Mouse (Mus musculus) common myeloid progenitor, adult 5-6 weeks (primary cell): ENCODE results near the gene Tbc1d8. TPM values are rescaled to one million over a fixed set of nuclear protein-coding genes. Genes with fewer than 3 reads are reported as not detected.

Source experiments
- ATAC-seq: replicated peaks from 2 replicates; pipeline ENCODE4 v1.8.0; 2016; ENCODE audit warnings: low read depth, mild to moderate bottlenecking, moderate TSS enrichment, inconsistent platforms; ENCODE audit not compliant: poor library complexity, severe bottlenecking
- total RNA-seq: library from RNA; stranded (forward); fragments of 200-1000, 187-1606 nt; gene quantifications from 2 replicates; pipeline ENCODE4 v1.2.3, GENCODE M21; 2017

Gene Tbc1d8
- total RNA-seq, 1 experiment from 2014 or later, result 6.7 TPM

DNA sequence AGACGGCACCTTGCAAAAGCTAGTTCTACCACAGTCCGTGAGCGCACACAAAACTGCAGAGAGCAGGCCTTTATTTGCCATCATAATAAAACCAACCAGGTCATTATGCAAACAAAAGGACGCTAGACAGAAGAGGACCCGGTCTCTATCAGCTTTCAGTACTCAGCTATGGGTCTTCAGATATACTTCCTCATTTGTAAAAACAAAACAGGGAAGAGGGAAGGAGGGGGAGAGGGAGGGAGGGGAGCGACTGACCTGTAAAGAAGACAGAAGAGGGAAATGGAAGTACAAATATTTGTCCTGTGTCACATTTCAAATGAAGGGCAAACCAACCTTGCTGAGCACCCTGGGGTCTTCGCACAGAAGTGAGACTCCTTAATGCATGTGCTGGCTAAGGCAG lies 69.9 kb downstream of the Tbc1d8 start:
- peak; percentile 75 for ATAC-seq

DNA sequence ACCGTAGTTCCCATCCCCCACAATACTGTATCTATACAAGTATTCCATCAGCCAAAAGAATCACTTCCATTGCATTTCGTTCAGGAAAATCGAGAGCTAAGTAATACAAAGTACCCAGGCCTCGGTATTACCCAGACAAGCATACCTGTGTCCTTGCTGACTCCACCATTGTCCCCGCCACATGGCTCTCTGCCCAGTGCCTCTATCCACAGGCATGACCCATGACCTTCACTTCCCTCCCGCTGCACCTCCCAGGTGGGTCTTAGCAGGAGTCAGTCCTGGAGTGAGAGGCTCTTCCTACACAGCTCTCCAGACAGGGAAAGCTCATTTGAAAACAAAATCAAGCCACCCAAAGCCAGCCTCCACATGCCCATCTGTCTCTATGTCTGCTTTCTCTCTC lies 70.4 kb downstream of the Tbc1d8 start:
- no peak for ATAC-seq

DNA sequence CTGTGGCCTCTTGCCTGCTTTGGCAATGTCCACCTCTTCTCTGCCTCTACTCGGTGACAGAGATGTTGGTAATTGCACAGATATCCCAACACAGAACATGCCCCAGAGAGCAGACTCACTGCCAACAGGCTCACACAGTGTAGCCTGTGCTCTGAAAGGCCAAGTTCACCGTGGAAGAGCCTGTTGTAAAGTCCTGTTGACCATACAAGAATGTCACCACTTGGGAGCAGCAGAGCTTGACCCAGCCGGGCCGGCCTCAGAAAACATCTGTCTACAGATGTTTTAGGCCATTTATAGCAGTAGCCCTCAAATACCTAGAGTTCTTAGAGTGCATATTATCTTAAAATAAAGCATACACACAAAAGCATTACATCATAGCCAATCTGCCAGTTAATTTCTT lies 71.4 kb downstream of the Tbc1d8 start:
- ATAC-seq, result no peak

DNA sequence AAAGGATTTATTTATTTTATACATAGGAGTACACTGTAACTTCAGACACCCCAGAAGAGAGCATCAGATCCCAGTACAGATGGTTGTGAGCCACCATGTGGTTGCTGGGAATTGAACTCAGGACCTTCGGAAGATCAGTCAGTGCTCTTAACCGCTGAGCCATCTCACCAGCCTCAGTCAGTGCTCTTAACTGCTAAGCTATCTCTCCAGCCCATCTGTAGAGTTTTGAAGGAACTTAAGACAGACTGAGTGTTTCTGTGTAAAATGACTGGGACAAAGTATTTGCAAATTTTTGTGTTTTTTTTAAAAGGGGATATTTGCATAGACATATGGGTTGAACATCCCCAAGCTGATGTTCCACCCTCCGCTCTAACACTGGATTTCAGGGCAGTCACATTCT lies 78.4 kb downstream of the Tbc1d8 start:
- ATAC-seq, result no peak

DNA sequence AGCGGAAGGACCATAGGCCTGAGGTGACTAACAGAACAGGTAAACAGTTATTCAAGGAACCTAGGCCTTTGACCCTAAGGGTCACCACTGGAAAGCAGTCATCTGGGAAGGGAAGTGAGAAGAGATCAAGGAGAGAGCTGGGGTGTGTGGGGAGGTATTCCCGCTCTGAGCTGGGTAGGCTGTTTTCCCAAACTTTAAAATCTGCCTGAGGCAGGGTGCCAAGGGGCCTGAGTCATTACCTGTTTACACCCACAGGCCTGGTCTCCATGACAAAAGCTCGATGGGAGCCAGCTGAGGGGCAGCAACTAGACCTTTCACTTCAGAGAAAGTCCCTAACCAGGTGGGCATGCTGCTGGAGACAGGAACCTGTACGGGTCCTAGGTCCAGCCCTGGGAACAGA lies 79.3 kb downstream of the Tbc1d8 start:
- no peak for ATAC-seq

DNA sequence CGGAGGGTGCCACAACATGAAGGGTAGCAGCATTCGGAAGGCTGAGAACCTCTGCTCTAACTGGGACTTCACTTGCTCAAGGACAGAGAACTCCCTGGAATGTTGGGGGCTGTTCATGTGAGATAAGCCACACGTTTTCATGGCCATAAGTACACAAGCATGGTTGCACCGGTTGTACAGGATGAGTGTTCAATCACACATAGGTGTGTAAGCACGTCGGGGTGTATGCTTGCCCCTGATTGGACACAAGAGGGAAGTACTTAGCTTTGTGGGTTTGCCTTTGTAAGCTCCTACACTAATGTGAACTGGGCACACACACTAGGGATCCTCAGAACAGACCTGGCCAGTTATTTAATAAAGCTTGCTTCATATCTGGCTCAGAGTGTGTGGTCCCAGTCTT lies 80.3 kb downstream of the Tbc1d8 start:
- ATAC-seq, result no peak

DNA sequence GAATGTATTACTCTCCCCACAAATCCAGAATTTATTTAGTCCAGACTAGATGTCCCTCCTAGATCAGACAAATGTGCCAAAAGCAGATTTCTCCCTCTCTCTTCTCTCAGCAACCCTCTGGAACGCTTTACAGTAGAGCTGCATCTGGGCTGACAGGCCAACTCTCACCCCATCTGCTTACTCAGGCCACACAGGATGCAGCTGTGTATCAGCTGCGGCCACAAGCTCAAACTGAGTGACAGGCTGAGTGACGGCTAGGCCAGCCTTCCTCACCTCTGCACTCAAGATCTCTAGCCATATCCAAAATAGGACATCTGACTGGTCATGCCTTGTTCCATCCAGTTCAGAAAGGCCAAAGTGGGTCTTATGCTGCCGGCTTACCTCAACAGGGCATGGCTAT lies 82.2 kb downstream of the Tbc1d8 start:
- peak; percentile 85 for ATAC-seq

DNA sequence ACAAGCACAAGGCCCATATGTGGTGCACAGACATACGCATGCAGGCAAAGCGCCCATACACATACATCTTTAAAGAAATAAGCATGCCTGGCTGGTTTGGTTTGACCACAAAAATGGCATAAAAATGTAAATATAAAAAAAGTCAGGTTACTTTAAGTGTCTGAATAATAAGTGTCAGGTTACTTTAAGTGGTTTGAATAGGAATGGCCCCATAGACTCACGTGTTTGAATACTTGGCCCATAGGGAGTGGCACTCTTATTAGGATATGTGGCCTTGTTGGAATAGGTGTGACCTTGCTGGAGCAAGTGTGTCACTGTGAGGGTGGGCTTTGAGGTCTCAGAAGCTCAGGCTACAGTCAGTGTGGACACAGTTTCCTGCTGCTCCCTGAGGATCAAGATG lies 83.9 kb downstream of the Tbc1d8 start:
- no peak for ATAC-seq

DNA sequence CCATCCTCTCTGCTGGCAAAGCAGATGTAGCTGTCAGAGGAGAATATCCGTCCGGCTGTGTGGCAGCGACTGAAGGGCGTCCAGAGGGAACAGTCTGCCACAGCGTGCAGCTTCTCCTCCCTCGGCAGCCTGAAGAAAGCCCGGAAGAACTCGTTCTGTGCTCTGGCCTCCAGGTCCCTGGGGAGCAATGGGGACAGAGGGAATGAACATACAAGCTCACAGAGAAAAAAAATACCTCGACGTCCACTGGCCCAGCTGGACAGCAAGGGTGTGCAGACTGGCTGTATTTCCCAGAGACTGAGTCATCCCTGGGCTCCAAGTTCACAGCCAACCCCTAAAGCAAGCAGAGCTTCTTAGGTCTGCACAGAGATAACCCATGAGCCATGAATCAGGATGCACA lies 84.5 kb downstream of the Tbc1d8 start:
- ATAC-seq, result no peak

DNA sequence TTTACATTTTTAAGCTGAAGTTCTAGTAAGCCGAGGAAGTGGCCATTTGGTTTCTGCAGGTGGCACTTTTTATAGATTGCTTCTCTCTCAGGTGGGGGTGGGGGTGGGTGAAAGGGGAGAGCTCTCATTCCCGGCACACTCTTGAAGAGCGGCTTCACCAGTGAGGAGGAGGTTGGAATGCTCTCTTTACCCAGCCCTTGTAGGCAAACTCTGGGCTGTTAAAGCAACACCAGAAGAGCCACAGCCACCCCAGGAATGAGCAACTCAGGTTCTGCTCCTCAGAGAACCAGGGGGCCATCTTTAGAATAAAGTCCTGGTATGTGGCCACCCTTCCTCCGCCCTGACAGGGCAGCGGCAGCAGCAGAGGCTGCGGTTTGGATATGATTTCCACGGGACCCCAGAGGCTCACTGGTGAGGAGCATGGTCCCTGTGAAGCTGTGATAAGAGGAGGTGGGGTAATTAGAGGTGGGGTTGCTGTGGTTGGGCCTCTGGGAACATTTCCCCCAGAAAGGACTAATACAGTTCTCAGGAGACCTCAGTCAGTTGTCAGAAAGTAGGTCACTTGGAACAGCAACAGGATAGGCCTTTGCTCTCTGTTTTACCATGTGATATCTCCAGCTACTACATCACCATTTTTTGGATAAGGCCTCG lies 85.2 kb downstream of the Tbc1d8 start:
- ATAC-seq, result peak; percentile 76

DNA sequence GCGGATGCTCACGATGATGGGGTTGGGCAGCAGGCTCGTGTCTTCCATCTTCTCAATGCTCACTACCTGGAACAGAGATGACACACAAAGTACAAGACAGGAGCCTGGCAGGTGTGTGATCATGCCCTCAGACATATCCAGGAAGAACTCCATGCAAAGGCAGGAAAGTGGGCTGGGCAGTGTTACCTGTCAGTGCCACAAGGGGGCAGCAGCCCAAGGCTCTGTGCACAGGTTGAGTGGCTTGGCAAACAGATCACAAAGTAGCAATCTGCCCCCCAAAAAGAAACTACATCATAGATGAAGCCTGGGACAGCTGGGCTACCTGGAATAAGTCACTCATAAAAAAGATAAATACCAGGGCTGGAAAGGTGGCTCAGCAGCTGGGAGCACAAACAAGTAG lies 86.4 kb downstream of the Tbc1d8 start:
- peak; percentile 42; the same call in 1 of the 2 replicates for ATAC-seq

DNA sequence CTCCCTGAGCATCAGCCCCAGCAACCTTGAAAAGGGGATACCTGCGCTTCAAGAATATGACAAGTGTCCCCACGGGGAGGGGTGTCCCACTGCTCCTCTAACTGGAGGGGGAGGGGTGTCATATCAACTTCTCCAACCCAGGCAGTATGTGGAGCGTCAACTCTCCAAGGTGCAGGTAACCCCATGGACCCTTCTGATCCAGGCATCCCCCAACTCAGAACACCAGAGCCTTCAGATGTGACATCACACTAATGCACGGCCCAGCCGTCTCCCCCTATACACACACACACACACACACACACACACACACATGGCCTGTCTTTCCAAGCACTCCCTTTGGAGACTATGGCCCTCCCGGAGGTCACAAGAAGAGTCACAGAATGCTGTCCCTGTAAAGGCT lies 86.9 kb downstream of the Tbc1d8 start:
- no peak for ATAC-seq

DNA sequence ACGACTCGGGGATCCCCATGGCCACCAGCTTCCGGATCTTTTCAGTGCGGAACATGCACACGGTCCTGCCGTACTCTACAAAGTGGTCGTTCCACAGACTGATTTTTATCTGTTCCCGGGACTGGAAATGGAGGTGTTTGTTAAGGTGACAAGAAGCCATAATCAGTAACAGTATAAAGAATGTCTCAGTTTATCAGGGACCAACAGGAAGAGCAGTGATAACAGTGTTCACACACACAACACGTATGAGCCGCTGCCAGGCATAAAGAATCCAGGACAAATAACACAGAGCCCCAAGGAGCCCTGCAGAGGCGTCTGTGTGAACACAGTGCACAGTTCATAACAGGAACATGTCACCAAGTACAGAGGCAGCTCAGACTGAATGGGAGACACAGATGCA lies 89.2 kb downstream of the Tbc1d8 start:
- ATAC-seq, result no peak

DNA sequence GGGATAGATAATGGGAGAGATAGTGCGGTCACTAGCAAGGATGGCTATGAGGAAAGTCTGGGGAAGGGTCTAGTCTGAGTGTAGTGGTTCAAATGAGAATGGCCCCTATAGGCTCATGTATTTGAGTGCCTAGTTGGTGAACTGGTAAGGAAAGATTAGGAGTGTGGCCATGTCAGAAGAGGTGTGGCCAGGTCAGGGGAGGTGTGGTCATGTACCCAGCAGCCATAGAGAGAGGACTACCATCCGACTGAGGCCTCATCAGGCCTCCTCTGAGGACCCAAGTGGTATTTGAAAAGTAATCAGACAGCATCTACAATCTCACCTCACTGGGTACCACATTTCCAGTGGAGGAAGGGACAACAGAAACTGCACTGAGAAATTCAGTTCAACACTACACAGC lies 90.4 kb downstream of the Tbc1d8 start:
- no peak for ATAC-seq

DNA sequence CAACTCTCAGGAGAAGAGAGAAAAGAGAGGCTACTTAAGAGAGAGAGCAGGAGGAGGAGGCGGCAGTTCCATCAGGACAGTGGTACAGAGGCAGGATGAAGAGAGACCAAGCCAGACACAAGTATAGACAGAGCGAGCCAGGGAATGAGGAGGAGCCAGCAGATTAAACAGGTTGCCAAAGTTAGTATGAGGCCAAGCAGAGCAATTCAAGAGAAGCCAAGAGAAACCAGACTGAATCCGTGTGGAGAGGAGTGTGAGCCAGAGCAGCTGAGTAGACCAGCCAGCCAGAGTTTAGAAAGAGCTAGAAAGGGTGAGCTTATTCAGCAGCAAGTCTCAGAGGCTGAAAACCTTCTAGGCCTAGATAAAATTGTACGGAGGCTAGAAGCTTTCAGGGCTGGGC lies 91.1 kb downstream of the Tbc1d8 start:
- no peak for ATAC-seq

DNA sequence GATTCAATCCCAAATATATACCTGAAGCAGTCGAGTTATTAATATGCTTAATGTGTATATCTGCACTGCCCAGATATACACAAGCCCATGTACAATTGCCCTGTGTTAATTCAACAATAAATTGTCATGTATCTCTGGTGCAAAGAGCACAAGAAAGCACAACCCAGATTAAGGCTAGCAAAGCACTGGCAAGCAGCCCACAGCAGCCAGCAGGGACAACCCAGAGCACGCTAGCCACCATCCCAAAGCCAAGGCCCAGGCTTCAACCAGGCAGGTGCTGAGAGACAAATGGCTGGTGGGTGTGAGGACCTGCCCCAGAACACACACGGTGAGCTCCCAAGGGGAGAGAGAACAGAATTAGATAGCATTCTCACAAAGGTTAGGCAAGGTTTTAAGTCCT lies 92.1 kb downstream of the Tbc1d8 start:
- ATAC-seq, result no peak

DNA sequence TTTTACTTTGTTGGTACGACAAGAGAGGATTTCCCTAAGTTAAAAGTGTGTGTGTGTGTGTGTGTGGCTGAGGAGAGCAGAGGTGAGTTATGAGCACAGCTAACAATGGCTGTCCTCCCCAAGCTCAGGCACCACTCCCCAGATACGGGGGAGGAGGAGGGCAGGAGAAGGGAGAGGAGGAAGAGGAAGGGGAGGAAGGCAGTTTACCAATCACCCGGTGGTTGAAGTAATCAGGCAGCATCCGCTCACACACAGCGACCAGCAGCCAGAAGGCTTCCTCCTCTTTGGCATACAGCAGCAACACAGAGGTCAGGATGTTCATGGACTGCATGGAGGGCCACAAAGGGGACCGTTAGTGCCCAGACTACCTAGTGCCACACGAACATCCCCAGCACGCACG lies 93.6 kb downstream of the Tbc1d8 start:
- ATAC-seq, result 0 out of 2 replicates have a peak, but pooled peaks have one; percentile 33

DNA sequence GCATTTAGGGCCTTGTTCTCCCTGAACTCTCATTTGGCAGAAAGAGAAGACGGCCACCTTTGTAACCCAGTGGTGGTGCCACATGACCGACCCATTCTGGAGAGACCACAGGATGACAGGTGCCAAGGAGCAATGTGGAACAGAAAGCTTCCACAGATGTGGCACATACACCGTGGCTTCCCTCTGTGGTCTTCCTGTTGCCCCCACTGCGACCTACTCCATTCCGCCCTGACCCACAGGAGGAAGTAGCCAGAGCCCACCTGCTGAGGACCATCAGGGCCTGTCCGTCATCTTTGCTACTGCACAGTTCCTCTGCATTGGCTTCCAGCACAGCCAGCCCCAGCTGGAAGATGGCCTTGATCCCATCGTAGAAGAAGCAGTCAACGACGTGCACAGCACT lies 97.5 kb downstream of the Tbc1d8 start:
- peak; percentile 49 for ATAC-seq

DNA sequence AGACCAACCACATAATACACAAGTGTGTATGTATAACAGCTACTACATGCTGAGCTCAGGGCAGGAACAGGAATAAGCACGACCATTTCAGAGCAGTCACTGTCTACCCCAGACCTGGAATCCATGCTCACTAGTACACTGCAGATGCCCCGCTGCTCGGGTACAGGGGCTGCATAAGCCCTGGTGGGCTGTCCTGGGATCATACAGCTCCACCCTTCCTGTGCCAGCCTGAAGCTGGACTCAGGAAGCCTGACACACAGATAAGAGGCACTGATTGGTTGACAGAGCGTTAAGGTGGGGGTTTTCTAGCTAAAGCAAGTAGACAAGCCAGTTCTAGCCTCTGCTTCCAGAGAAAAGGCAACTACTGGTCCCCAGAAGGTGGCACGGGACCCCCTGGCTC lies 99.5 kb downstream of the Tbc1d8 start:
- peak; percentile 55 for ATAC-seq

DNA sequence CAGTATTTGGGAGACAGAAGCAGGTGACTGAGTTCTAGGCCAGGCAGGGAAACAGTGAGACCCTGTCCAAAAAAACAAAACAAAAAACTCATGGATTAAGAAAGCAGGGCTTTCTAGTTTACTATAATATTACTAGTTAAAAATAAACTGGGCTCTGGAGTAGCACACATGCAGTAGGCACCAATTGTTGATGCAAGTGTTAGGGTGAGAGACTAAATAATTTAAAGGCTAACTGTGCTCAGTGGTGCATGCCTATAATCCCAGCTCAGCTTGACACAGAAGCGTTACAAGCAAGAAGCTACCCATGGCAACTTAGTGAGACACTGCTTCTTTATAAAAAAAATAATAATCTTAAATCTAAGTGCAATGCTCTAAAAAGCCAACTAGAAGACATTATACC lies 100.0 kb downstream of the Tbc1d8 start:
- no peak for ATAC-seq

DNA sequence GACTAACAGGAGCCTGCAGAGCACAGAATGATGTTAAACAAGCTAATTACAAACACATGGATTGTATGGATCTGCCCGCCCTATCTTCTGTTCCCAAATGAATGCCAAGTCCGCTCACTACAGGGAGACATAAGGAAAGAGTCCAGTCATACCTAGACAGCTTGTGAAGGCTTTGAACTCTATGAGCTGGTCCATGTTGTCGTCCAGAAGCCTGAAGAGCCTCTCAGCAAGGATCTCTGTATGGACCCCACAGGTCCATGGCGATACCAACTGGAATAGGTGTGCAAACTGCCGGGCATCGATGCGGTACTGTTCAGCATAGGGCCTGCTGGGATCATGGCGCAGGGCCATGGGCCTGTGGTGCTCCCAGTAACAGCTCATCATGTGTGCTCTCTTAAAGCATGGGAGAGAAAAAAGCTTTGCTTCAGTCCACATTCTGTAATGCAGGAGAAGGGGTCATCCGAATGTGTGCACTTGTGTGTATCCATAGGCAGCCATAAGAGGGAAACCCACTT lies 101.8 kb downstream of the Tbc1d8 start:
- ATAC-seq, result no peak

DNA sequence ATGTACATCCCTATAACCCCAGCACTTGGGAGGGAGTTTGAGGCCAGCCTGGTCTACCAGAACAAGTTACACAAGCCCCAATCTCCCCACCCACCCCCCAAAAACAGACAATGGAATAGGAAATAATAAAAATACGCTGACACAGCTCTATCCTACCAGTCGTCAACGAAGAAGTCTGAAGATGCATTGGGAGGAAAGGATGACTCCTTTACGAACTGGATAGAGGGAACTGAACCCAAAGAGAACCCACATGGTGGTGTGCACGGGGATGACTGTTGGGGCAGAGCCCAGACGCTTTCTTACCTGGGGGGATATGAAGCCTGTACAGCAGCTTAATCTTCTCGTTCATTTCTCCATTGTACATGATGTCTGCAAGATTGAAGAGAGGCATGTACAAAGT lies 102.4 kb downstream of the Tbc1d8 start:
- ATAC-seq, result no peak
